Mouse (Mus musculus): ENCODE results near the gene Trim10. TPM values are rescaled to one million over a fixed set of nuclear protein-coding genes. Genes with fewer than 3 reads are reported as not detected.

The Trim10 gene
- polyA plus RNA-seq, 1 experiment from 2014 or later = 3.8 TPM

- Histone ChIP-seq H3K9ac (no peak overlapping the region), H3K4me1 (peaks cover 15% of the 10 kb centered on the region), H3K27me3 (no peaks in the 10 kb centered on the region), H3K9me3 (no peaks in the 10 kb centered on the region), H3K27ac (no peak overlapping the region), H3K4me2 (no peak overlapping the region), H3K4me3 (no peak overlapping the region), H3K36me3 (no peaks in the 10 kb centered on the region)
- ATAC-seq (ENCODE audit: insufficient number of reproducible peaks, low FRiP score, low TSS enrichment, low read depth) = no peak
- 71% methylated on average over 3 of the region's 3 CpGs for WGBS
Observed at GRCm38 (mm10) chr17:36839931-36840330, 29.4 kb upstream of the Trim10 start.

DNA sequence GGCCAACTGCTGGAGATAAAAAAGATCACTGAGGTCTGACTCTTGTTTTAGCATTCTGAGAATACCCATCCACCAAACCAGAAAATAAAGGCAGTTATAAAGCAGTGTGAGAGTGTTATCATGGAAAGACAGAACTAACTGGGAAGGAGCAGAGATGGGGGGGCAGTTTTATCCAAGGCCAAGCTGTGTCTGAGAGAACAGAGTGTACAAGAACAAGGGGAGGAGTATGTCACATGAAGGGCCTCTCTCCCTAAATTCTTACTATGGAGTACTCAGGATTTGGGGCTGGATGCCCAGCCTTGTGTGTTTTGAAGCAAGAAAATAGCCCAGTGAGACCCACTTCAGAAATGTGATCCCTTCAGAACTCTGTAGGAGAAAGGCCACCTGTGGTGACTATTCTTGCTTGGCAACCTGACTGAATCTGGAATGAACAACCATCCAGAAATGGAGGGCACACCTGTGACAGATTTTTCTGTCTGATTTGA, 28.4 kb upstream of the Trim10 start:
- Histone ChIP-seq H3K4me2 (no peak overlapping the region), H3K4me3 (no peak overlapping the region), H3K4me1 (peaks cover 12% of the 10 kb centered on the region), H3K27me3 (no peaks in the 10 kb centered on the region), H3K27ac (no peak overlapping the region), H3K9ac (no peak overlapping the region), H3K9me3 (no peaks in the 10 kb centered on the region), H3K36me3 (0 out of 2 replicates have a peak, but pooled peaks cover 2% of the 10 kb centered on the region)
- no peak for ATAC-seq (ENCODE audit: insufficient number of reproducible peaks, low FRiP score, low TSS enrichment, low read depth)

DNA sequence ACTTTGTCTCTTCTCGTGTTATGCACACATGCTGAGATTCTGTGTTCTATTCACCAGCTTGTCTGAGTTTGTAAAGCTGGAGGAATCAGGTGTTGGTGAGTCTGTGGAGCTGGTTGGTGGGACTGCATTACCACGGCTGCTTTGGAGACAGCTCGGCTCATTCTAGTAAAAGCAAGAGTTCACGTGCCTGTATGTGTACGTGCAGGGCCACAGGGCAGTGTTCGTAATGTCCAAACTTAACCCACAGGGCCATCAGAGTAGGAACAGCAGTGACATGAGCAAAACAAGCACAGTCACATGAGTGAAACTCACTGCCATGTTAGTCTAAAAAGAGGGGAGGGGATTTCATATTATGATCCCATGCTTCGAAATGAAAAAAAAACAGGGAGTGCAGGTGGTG, 25.7 kb upstream of the Trim10 start:
- Histone ChIP-seq H3K27ac (no peak overlapping the region), H3K4me3 (no peak overlapping the region), H3K36me3 (peaks cover 9% of the 10 kb centered on the region), H3K4me1 (peaks cover 6% of the 10 kb centered on the region; the same call in 1 of the 2 replicates), H3K4me2 (no peak overlapping the region), H3K9me3 (no peaks in the 10 kb centered on the region), H3K9ac (no peak overlapping the region), H3K27me3 (no peaks in the 10 kb centered on the region)
- WGBS = 84% methylated on average over 7 of the region's 7 CpGs
- no peak for ATAC-seq (ENCODE audit: insufficient number of reproducible peaks, low FRiP score, low TSS enrichment, low read depth)

DNA sequence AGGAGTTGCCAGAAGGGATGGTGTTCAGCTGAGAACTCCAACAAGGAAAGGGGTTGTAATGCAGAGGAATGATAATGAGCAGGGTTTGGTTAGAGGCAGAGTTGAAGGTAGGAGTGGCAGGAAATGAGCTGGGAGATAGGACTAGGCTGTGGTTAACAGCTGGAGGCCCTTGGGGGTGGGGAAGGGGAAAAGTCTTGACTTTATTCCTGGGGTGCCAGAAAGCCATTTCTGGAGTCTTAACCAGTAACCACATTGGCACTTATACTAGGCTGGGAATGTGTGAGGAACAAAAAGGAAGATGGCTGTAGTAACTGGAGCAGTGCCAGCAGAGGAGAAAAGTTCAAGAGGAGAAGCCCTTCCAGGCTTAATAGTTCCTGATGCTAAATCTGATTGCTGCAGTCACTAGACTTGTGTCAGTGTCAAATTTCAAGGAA, 25.1 kb upstream of the Trim10 start:
- peaks cover 6% of the 10 kb centered on the region; the same call in 1 of the 2 replicates for H3K4me1 ChIP-seq
- H3K9me3 ChIP-seq = no peaks in the 10 kb centered on the region
- H3K4me2 ChIP-seq = no peak overlapping the region
- H3K27ac ChIP-seq = no peak overlapping the region
- no peak overlapping the region for H3K9ac ChIP-seq
- no peak overlapping the region for H3K4me3 ChIP-seq
- peaks cover 9% of the 10 kb centered on the region for H3K36me3 ChIP-seq
- no peaks in the 10 kb centered on the region for H3K27me3 ChIP-seq
- no peak for ATAC-seq (ENCODE audit: insufficient number of reproducible peaks, low FRiP score, low TSS enrichment, low read depth)

GRCm38 (mm10) chr17:36844725-36845124, 24.6 kb upstream of the Trim10 start:
- WGBS = 65% methylated on average over 1 of the region's 1 CpGs
- peaks cover 6% of the 10 kb centered on the region; the same call in 1 of the 2 replicates for H3K4me1 ChIP-seq
- no peak for ATAC-seq (ENCODE audit: insufficient number of reproducible peaks, low FRiP score, low TSS enrichment, low read depth)
- H3K9ac ChIP-seq = no peak overlapping the region
- no peaks in the 10 kb centered on the region for H3K27me3 ChIP-seq
- peaks cover 9% of the 10 kb centered on the region for H3K36me3 ChIP-seq
- no peaks in the 10 kb centered on the region for H3K9me3 ChIP-seq
- no peak overlapping the region for H3K27ac ChIP-seq
- no peak overlapping the region for H3K4me2 ChIP-seq
- H3K4me3 ChIP-seq = no peak overlapping the region

DNA sequence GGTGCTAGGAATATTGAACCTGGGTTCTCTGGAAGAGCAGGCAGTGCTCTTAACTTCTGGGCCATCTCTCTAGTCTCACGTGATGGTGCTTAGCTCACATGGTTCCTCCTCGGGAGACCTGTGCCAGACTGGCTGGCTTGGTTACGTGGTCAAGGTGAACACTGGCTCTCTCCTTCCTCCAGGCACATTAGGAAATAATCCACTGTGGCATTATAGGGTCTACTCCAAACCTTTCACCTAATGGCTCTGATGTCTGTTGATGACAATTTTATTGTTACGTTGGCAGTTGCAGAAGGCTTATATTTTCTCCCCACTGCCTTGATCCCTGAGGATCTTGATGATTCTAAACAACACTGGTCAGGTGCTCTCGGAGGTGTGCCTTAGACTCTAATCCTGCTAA, 20.5 kb upstream of the Trim10 start:
- H3K4me2 ChIP-seq = no peak overlapping the region
- H3K36me3 ChIP-seq = peaks cover 42% of the 10 kb centered on the region
- H3K9me3 ChIP-seq = no peaks in the 10 kb centered on the region
- no peaks in the 10 kb centered on the region for H3K27me3 ChIP-seq
- no peak overlapping the region for H3K27ac ChIP-seq
- no peak overlapping the region for H3K4me3 ChIP-seq
- H3K9ac ChIP-seq = no peak overlapping the region
- ATAC-seq (ENCODE audit: insufficient number of reproducible peaks, low FRiP score, low TSS enrichment, low read depth) = no peak
- H3K4me1 ChIP-seq = peaks cover 4% of the 10 kb centered on the region; the same call in 1 of the 2 replicates
- WGBS = 68% methylated on average over 5 of the region's 5 CpGs

- H3K27ac ChIP-seq = no peak overlapping the region
- no peaks in the 10 kb centered on the region for H3K27me3 ChIP-seq
- H3K36me3 ChIP-seq = peaks cover 52% of the 10 kb centered on the region
- H3K9ac ChIP-seq = no peak overlapping the region
- 81% methylated on average over 2 of the region's 2 CpGs for WGBS
- H3K4me3 ChIP-seq = no peak overlapping the region
- ATAC-seq (ENCODE audit: insufficient number of reproducible peaks, low FRiP score, low TSS enrichment, low read depth) = no peak
- no peaks in the 10 kb centered on the region; the same call in 1 of the 2 replicates for H3K4me1 ChIP-seq
- H3K4me2 ChIP-seq = no peak overlapping the region
- no peaks in the 10 kb centered on the region for H3K9me3 ChIP-seq
Observed at GRCm38 (mm10) chr17:36849992-36850391, 19.4 kb upstream of the Trim10 start.

GRCm38 (mm10) chr17:36851200-36851599, 18.2 kb upstream of the Trim10 start:
- Histone ChIP-seq H3K36me3 (peaks cover 60% of the 10 kb centered on the region), H3K9ac (no peak overlapping the region), H3K9me3 (no peaks in the 10 kb centered on the region), H3K4me3 (no peak overlapping the region), H3K4me1 (no peaks in the 10 kb centered on the region), H3K4me2 (no peak overlapping the region), H3K27me3 (no peaks in the 10 kb centered on the region), H3K27ac (no peak overlapping the region)
- no peak for ATAC-seq (ENCODE audit: insufficient number of reproducible peaks, low FRiP score, low TSS enrichment, low read depth)
- 84% methylated on average over 5 of the region's 5 CpGs for WGBS

- ATAC-seq (ENCODE audit: insufficient number of reproducible peaks, low FRiP score, low TSS enrichment, low read depth) = no peak
- Histone ChIP-seq H3K36me3 (peaks cover 62% of the 10 kb centered on the region), H3K9ac (no peak overlapping the region), H3K4me1 (no peaks in the 10 kb centered on the region), H3K27ac (no peak overlapping the region), H3K4me3 (no peak overlapping the region), H3K27me3 (no peaks in the 10 kb centered on the region), H3K4me2 (no peak overlapping the region), H3K9me3 (no peaks in the 10 kb centered on the region)
- 85% methylated on average over 5 of the region's 5 CpGs for WGBS
Observed at GRCm38 (mm10) chr17:36851627-36852026, 17.7 kb upstream of the Trim10 start.

DNA sequence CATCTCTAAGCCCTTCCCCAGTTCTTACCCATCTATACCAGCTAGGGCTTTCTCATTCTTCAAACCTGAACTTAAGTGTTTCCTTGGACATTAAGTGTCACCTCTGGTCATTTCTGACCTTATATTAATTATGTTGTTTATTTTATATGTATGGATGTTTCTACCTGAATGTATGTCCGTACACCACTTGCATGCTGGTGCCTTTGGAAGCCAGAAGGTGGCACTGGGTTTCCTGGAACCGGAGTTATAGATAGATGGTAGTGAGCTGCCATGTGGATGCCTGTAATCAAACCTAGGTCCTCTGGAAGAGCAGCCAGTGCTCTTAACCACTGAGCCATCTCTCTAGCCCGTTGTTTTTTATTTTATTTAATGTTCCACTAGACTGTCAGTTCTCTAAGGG, 13.9 kb upstream of the Trim10 start:
- H3K4me1 ChIP-seq = no peaks in the 10 kb centered on the region
- no peaks in the 10 kb centered on the region for H3K27me3 ChIP-seq
- H3K4me2 ChIP-seq = no peak overlapping the region
- ATAC-seq (ENCODE audit: insufficient number of reproducible peaks, low FRiP score, low TSS enrichment, low read depth) = no peak
- H3K9ac ChIP-seq = no peak overlapping the region
- H3K4me3 ChIP-seq = no peak overlapping the region
- H3K9me3 ChIP-seq = no peaks in the 10 kb centered on the region
- H3K36me3 ChIP-seq = peaks cover 86% of the 10 kb centered on the region
- WGBS = 91% methylated on average over 3 of the region's 3 CpGs
- H3K27ac ChIP-seq = no peak overlapping the region

GRCm38 (mm10) chr17:36856236-36856635, 13.1 kb upstream of the Trim10 start:
- H3K4me3 ChIP-seq = no peak overlapping the region
- H3K36me3 ChIP-seq = peaks cover 80% of the 10 kb centered on the region
- WGBS = 92% methylated on average over 4 of the region's 4 CpGs
- no peak overlapping the region for H3K9ac ChIP-seq
- no peak overlapping the region for H3K27ac ChIP-seq
- H3K9me3 ChIP-seq = no peaks in the 10 kb centered on the region
- no peak for ATAC-seq (ENCODE audit: insufficient number of reproducible peaks, low FRiP score, low TSS enrichment, low read depth)
- H3K27me3 ChIP-seq = no peaks in the 10 kb centered on the region
- no peaks in the 10 kb centered on the region for H3K4me1 ChIP-seq
- H3K4me2 ChIP-seq = no peak overlapping the region

- peaks cover 60% of the 10 kb centered on the region for H3K36me3 ChIP-seq
- H3K4me2 ChIP-seq = no peak overlapping the region
- no peak overlapping the region for H3K27ac ChIP-seq
- H3K4me1 ChIP-seq = no peaks in the 10 kb centered on the region
- WGBS = 86% methylated on average over 3 of the region's 3 CpGs
- no peak overlapping the region for H3K4me3 ChIP-seq
- ATAC-seq (ENCODE audit: insufficient number of reproducible peaks, low FRiP score, low TSS enrichment, low read depth) = no peak
- H3K9ac ChIP-seq = no peak overlapping the region
- no peaks in the 10 kb centered on the region for H3K27me3 ChIP-seq
- H3K9me3 ChIP-seq = no peaks in the 10 kb centered on the region
Observed at GRCm38 (mm10) chr17:36858181-36858580, 11.2 kb upstream of the Trim10 start.

GRCm38 (mm10) chr17:36861680-36862079, 7.7 kb upstream of the Trim10 start:
- H3K4me2 ChIP-seq = no peak overlapping the region
- 44% methylated on average over 2 of the region's 2 CpGs for WGBS
- H3K9ac ChIP-seq = no peak overlapping the region
- ATAC-seq (ENCODE audit: insufficient number of reproducible peaks, low FRiP score, low TSS enrichment, low read depth) = no peak
- 0 out of 2 replicates have a peak, but pooled peaks cover 2% of the 10 kb centered on the region for H3K4me1 ChIP-seq
- H3K27me3 ChIP-seq = peaks cover 14% of the 10 kb centered on the region
- no peak overlapping the region for H3K27ac ChIP-seq
- H3K36me3 ChIP-seq = peaks cover 27% of the 10 kb centered on the region
- no peaks in the 10 kb centered on the region for H3K9me3 ChIP-seq
- no peak overlapping the region for H3K4me3 ChIP-seq
